Mouse (Mus musculus) cerebellum, adult 11 months (tissue): ENCODE measurements at regions not wholly inside any gene's neighbourhood (a gene's known extent, or its start where the extent isn't known, plus 50 kb on each side); places are given as distances from the start of the nearest gene placed in this dataset.

Source experiments
- DNase-seq: peaks from one replicate; pipeline ENCODE4 v3.0.0; 2022

DNA sequence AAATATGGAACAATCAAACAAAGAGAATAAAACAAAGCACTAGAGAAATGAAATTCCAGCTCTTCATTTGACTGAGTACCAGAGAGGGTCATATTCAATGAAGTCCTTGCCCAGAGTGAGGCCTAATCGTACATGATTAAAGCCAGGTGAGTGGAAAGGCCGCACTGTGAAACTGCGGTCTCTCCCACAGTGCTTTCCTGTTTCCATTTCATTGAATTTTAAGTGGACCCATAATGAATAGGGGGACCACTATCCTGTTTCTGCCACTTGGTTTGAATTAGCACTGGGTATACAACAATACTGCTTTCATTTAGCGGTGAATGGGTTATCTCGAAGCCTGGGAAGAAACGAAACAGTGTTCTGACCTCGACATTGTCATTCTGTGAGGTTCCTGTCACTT lies 144.2 kb upstream of the Dkk2 start:
- no peak for DNase-seq

DNA sequence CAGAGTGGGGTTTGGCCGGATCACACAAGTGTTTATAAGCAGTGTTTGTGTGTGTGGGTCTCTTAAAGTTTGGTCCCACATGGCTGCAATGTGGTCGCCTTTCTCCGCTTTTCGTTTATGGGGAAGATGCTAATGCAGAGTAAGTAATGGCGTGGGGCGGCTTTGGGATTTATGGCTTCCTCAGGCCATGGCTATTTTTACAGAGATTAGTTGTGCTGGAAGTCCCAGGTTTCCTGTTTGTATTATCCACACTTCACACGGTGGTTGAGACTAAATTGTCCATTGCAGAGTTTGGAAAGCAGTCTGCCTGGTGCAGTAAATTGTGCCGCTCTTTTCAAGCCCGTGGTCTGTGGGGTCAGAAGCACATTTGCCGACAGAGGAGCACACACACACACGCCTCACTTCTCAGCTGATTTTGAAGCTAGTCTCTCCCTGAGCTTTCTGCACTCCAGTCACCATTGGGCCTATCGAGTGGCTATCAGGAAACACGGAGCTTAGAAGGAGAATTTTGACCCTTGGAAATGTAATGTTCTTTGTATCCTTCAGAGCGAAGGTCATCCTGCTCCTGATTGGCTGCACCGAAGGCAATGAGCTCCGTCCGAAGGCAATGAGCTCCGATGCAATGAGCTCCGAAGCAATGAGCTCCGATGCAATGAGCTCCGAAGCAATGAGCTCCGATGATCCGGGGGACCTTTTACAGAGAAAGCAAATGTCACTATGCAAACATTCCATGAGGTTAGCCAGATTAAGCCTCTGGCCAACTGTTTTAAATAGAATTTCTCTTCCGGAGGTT lies 142.9 kb upstream of the Dkk2 start:
- DNase-seq, result no peak

DNA sequence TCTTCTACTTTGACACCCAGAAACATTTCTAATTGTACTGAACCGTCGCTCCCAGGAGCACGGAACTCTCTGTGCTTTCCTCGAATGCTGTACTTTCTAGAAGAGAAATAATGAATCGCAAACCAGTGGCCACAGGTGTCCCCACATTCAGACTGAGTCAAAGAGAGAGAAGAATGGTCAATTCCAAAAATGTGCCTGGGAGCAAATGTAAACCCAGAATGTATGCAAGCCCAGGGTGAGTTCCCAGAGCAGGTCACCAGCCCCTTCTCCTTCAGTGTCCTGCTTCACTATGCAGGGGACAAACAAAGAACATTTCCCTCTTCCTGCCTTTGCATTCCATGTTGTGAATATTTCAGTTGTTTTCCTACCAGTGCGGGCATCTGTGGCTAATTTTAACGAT lies 141.7 kb upstream of the Dkk2 start:
- DNase-seq, result no peak

DNA sequence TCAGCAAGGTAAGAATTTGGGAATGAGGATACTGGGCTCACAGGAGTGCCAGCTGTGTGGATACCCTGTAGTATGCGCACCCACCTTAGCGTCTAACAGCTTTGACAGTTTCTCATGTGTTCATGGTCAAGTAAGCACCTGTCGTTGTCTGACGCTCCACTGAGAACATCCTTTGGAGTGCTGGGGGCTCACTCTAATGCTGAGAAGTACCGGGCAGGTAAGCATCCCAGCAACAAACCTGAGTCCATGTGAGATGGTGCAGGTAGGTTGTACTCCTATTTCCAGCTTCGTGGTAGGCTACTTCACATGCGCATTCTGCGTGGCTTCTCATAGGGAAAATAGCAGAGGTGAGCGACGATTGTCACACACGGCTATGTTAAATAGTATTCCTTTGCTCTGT lies 129.3 kb upstream of the Dkk2 start:
- no peak for DNase-seq

DNA sequence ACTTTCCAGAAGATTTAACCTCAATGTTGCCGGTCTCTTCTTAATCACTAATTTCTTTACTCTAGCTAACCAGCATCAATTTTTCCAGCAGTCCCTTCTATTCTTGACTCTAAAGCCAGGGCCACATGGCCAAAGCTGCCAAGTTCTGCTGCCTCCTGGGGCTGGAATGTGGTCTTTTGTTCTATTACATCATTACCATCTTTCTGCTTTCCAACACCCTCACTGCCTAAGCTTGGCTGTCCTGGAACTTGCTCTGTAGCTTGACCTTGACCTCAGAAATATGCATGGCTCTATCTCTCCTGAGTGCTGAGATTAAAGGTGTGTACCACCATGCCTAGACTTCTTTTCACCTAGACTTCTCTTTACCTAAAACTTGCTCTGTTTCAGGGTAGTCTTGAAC lies 124.5 kb upstream of the Dkk2 start:
- DNase-seq, result no peak

DNA sequence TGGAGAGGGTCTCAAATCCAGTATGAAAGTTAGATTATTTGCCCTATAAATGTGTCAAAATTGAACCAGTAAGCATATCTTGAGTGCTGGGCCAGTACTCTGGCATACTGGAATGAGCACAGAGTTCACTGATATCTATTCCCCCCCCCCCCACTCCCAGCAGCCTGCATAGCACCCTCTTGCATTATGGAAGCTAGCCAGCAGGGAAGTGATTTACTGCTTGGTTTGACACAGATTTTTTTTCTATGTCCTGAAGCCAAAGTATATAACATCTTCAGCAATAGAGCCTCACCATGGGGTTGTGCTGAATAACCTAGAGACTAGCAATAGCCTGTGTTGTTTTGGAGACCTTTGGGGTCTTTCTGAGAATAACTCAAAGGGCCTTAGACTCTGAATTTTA lies 123.5 kb upstream of the Dkk2 start:
- no peak for DNase-seq

DNA sequence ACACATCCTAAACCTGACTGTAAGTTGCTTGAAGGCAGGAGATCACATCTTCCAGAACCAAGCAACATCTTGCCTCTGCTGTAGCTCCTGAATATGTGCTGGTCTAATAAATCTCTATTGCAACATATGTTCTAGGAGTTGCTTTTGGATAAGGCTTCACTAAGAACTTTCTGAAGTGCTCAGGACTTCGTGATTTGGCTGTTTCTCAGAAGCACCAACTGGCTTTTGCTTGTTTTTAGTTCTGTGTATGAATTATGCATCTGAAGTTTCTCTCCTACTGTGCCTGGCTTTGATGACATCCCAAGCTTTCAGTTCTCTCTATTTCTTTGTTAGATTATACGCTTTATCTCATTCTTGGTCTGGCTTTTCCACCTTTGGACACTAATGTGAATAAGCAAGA lies 122.2 kb upstream of the Dkk2 start:
- no peak for DNase-seq

DNA sequence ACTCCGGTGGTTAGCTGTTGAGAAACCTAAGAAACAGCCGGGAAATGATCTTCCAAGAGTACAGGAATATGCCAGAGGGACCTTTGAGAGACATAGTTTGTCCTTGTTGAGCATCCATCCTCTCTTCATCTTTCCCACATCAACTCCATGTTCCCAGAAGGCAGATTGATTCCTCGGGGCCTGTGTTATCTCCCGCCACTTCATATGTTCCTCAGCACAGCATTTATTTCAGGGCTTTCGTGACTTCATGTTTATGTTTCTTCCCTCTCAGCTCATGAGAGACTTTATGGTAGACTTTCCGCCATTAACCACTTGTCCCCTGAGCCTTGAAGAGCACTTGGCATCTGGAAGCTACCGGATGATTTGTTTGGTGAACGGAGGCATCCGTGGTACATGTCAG lies 120.1 kb upstream of the Dkk2 start:
- DNase-seq, result no peak

DNA sequence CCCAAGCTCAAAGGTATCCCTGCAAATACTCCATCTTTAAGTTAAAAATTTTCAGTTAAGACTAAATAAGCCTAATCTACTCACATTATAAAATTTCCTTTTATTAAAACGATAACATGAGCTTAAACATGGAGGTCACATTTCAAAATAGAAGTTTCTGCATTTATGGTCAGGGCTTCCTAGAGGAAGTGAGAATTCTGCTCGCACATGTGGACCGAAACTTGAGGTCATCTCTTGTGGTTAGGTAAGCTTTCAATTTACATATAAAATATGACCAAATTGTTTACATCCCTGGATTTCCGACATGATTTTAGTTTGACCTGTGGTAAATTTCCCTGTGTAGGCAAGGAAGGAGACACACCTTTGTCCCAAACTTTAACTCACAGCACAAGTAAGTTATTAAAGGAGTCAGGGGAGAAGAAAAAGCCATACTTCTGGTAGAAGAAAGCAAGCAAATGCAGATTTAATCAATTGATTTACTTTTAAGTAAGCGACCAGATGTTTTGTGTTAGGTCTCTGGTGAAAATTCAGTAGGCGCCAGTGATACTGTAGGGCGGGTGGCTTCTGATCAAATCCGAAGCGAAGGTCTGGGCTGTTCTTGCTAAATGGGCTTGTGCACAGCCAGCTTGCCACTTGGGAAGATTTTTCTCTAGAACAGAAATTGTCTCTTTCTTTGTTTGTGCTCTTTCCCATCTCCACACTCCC lies 119.5 kb upstream of the Dkk2 start:
- DNase-seq, result no peak

DNA sequence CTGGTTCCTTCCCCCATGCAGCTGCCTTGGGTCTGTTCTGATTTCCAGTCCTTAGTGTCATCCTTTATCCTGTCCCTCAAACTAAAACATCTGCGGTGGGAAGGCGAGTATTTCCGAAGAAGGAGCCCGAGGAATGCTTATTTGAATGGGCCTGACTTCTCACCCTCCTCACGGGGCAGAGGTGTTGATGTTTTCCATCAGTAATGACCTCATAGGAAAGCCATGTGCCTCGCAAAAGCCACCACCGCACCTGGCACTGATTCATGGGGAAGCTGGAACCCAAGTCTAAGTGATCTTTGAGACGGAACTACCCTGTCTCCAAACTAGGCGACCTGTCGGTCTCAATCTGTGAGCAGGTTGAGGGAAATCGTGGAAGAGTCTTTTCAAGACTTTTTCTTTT lies 117.8 kb upstream of the Dkk2 start:
- DNase-seq, result no peak

DNA sequence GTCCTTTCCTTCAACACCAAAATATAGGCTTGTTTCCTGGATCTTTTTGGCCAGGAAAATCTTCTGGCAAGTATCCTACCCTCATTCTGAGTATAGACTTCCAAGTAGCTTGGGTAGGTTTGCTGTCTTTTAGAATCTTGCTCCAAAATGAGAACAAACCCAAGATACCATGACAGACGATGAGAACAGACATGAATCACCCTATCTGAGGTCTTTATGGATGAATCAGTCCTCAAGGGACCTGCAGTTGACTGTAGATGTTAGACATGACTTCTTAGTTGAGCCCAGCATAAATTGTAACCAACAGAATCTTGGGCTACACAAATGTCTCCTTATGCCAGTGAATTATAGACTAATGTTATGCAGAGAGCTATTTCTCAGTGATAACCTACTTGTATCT lies 114.3 kb upstream of the Dkk2 start:
- no peak for DNase-seq

DNA sequence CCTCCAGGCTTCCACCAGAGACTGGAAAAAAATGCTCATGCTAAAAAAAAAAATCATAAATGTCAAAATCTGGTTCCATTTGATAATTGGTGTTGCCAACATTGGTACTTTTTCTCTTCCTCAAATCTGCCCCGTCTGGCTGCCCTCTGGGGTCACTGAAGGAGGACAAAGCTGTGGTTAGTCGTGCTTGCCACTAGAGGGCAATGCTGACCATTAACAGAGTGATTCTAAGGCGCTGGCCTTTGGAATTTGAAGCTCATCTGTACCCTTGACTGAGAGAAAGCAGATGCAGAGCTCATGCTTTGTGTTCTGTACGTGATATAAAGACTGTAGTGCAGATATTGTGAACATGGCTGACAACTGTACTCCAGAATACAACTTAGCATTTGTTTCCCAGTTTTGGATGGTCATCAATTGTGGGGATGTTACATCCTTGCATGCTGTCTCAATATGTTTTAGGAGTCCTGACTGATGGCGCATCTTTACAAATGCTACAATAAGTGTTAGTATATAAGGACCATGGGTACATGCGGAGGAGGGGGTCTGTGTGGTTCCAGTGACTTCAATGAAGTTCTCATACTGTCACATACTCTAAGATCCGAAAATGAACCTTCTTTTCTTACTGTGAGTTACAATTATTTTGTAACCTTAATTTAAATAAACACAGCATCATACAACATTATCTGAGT lies 109.0 kb upstream of the Dkk2 start:
- DNase-seq, result peak; percentile 4

DNA sequence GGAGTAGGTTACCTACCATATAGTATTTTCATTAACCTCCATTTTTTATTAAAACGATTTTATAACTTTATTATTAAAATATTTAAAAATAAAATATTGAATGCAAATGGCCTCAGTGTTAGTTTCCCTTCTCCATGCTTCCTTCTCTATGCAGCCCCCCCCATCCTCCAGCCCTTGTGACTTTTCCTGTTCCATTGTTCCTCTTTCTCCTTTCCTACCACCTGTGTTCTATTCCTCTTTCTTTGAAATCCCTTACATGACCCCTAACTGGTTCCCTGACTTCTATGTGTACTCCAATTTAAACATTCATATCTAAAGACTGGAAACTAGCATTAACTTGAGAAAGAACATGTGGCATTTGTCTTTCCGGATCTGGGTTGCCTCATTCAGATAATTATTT lies 101.8 kb upstream of the Dkk2 start:
- DNase-seq, result no peak

DNA sequence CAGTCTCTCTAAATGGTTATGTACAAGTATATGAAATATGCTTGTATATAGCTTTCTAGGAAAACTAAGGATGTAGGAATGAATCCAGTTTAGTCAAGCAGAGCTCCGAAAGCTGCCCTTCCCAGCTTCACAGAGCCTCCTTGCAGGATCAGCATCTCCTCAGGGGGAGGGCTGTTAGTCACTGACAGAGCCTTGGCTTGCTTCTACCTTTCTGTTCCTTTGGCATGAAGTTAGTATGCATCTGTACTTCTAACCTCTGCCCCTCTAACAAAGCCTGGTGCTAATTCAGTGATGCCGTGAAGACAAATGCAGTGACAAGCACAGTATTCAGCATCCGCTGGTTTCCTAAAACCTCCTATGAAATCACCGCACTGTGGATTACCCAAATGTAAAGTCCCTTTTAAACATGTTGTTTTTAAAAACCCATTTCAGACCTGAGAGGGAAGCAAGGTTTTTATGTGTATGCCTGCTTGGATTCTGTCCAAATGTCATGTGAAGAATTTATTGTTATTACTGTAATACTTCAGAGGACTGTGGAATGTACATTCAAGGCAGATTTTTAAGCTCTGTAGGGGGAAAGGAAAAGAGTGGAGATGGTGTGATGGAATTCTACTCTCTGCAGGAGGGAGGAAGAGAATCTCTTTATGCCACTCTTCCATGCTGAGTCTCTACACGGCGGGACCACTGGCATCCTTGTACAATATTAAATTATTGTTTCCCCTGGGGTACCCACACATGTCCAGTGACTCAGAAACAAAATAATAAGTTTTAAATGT lies 86.1 kb upstream of the Dkk2 start:
- no peak for DNase-seq

DNA sequence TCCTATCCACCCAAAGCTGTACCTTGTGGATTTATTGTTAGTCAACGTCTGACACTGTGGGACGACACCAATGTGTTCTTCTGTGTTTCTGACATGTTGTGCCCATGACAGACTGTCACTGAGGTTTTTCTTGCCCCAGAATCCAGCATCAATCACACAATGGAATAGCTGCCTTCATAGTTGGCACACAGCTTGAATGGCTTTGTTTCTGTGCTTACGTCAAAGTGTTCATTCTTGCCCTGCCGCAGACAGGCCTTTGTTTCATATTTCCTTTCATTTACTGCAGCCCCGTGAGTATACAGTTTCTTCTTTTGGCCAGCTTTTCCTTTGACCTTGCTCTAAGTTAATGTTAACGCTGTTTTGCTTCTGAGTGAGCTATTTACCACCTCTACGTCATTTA lies 78.9 kb upstream of the Dkk2 start:
- DNase-seq, result no peak

DNA sequence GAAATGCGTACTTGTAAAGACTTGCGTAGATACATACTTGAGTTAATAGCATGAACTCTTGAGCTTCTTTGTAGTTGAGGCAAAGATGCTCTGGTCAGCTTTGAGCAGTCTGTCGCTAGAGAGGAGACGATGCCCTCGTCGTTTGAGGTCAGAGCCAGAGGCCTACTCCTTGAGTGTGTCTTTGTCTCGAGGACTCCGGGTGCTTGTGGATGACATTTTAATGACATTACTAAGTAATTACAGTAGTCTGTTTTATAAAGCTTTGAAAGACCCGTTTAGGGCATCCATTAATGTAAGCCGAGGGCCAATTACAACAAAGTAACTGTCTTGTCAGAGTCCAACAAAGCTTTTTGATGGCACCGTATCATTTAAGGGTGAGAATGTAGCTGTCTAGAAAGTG lies 78.2 kb upstream of the Dkk2 start:
- DNase-seq, result no peak

DNA sequence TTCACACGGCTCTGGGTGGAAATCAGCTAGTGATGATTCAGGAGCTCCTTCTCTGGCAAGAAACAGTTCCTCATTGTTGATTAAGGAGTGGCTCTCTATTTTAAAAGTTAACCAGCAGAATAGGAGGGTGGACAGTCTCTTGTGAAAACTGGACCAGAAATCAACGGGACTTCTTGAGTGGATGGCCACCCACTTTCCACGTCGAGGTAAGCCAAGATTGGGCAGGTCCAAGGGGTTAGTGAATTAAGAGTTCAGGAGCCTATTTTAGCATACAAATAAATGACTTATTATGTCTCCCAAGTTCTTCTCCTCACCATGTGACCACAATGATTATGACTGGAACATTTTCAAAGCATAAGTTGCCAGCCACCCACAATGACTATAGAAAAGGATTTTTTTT lies 77.7 kb upstream of the Dkk2 start:
- no peak for DNase-seq

DNA sequence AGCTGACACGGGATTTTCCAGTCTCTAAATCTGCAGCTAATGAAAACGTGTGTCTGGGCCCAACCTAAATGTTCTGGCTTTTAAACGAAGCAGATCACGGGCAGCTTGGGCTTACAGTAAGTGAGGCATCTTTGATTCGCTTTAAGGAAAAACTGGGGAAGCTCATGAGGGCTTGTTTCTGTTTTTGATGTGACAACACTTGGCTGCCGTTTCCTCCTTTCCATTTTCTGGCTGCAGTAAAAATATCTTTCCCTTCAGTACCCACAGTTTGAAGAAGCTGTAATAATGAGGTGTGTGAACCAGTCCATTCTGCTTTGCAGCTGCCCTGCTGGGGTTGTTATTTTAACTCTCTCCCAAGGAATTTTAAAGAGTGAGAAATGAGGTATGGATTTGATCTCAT lies 69.9 kb upstream of the Dkk2 start:
- no peak for DNase-seq

DNA sequence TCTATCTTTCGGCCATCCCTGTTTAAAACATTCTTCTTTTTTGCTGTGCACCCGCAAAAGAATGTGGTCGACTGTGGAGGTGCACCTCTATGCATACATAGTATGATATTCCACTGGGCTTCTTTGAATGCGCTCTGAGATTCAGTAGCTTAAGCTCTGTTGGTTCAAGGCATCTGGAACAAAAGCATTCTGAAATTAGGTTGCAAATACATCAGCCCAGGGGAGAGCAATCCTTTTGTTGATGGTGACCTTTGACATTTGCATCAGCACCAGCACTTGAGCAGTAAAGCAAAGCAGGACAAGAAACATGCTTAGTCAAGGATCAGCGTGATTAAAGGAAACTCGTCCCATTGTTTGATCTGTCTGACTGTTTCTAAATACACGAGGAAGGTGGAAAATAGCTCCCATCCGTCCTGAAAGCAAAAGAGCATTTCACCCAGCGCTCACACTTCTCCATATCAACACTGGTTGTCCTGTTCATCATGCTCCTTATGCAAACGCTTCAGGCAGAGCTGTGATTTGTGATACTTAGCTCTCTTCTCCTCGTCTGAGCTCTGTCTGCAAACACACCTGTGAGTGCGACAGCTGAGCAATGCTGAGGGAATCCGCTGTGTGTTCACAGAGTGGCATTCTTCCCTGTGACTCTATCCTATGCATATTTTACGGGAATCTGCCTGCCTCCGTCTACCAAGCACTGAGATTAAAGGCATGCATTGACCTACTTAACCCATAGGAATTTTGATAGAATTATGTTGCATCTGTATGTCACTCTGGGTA lies 67.4 kb upstream of the Dkk2 start:
- no peak for DNase-seq

DNA sequence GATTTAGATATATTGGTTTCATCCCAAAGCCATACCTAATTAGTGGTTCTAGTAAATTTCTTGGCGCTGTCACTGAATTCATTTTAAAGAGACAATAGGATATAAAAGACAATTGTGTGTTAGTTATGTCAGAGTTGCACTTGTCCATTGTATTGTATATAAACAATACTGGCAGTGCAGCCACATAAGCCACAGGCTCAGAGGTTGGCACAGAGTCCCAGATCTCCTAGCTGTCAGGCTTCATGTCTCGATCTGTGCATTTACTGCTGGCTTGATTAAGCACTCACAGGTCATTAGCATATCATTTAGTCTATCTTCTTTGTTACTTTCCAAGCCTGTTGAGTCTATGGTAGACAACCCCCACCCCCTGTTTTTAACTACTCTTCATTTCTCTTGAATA lies 66.6 kb upstream of the Dkk2 start:
- DNase-seq, result no peak

DNA sequence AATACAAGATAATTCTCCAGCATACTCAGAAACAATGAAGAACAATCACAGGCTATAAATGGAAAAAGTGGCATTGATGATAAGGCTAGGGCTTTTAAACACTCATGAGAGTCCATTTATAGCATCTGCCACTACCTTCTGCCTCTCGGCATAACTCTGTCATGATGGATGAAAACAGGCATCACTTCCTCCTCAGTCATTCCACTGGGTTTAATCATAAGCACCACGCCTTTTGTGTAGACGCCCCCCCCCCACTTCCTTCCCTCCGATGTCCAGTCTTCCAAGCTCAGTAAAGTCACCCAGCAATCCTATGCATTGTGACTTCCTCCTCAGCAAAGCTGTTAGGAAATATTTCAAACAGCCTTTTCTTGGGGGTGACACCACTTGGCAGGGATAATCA lies 63.1 kb upstream of the Dkk2 start:
- DNase-seq, result no peak

DNA sequence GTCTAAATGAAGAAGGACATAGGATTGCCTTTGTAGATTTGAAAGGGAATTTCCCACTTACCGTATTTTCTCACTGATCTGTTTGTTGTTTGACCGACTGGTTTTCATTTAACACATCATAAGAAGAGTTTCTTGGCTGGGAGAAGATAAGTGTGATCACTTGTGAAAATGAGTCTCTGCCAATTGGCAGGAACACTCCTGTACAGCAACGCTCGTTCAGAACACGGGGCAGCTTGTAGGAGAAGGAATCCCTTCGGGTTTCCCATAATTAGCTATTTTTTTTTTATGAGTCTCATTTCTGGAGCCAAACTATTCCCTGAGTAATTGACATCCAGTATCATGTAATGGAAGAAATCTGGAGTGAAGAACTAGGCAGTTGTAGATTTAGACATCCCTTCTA lies 61.8 kb upstream of the Dkk2 start:
- no peak for DNase-seq

DNA sequence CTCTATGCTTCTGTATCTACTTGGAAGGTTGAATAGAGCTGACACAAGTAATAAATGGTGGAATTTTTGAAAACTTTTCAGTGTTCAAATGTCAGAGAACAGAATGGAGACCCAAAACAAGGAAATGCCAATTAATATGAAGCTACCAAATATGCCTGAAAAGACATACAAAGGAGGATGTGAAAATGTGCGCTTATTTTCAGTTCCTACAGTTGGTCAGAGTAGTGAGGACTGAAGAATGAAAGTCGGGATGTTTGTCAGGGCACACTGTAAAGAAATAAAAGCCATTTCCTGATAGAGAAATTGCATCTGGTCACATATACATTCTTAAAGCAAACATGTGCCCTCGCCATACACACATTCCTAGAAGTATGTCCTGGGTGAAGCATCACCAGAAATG lies 56.0 kb upstream of the Dkk2 start:
- no peak for DNase-seq
